Comparison of ENCODE assay signal across 20 mouse cellular contexts in genomic region chr1:119247117-119247516, GRCm38 (mm10).
A peak's percentile ranks its signal among the peaks of the same experiment; 100 is the strongest.
DNase-seq lines count a peak whose midpoint lies in the region.
"Had no signal": no experiment of that assay in that cellular context is flagged by ENCODE, and none has a peak within 500 bp of the region (broad histone marks: within the 10 kb centered on the region; RNA-seq: fewer than 3 reads in every experiment).

No protein-coding gene starts in this region.

- 81% methylated on average over 3 of the region's 3 CpGs for WGBS in heart, embryonic 10.5 days
- 73% methylated on average over 3 of the region's 3 CpGs for WGBS in limb, embryonic 10.5 days

- no peaks in the 10 kb centered on the region for H3K4me1 ChIP-seq in heart, embryonic 10.5 days
- no peaks in the 10 kb centered on the region for H3K4me1 ChIP-seq in limb, embryonic 10.5 days
- H3K4me1 ChIP-seq: embryonic facial prominence, embryonic 13.5 days; embryonic facial prominence, embryonic 15.5 days; forebrain, embryonic 10.5 days; forebrain, embryonic 12.5 days had no signal

- no peaks in the 10 kb centered on the region for H3K36me3 ChIP-seq in heart, embryonic 10.5 days
- no peaks in the 10 kb centered on the region for H3K36me3 ChIP-seq in limb, embryonic 10.5 days
- H3K36me3 ChIP-seq: embryonic facial prominence, embryonic 13.5 days; embryonic facial prominence, embryonic 15.5 days; forebrain, embryonic 10.5 days; forebrain, embryonic 12.5 days had no signal

- H3K27me3 ChIP-seq in heart, embryonic 10.5 days (ENCODE audit: insufficient read depth, poor library complexity, severe bottlenecking): no peaks in the 10 kb centered on the region
- H3K27me3 ChIP-seq in limb, embryonic 10.5 days (ENCODE audit: low read depth, poor library complexity, severe bottlenecking): no peaks in the 10 kb centered on the region
- H3K27me3 ChIP-seq: embryonic facial prominence, embryonic 13.5 days; embryonic facial prominence, embryonic 15.5 days; forebrain, embryonic 12.5 days had no signal

- peak; percentile 93 for DNase-seq in heart, adult 11 months
- DNase-seq in heart, embryonic 10.5 days (ENCODE audit: low spot score): no peak
- peak; percentile 38 to 46 for DNase-seq in heart, adult 9 months (ENCODE audit: low spot score in 2 of 2)
- no peak for DNase-seq in heart, postnatal 25 days (ENCODE audit: low spot score)
- no peak for DNase-seq in limb, embryonic 10.5 days (ENCODE audit: low spot score)
- DNase-seq: adrenal gland, adult 2 months; adrenal gland, postnatal 10 days; adrenal gland, postnatal 25 days; cerebellum, adult 11 months; cerebellum, adult 18-20 months; cerebellum, adult 8-10 months; cerebellum, adult 9-11 months; cerebellum, postnatal 14 days; cerebellum, postnatal 36 days; embryo, embryonic 11 days had no signal

- no peak overlapping the region for H3K4me3 ChIP-seq in heart, embryonic 10.5 days
- no peak overlapping the region for H3K4me3 ChIP-seq in limb, embryonic 10.5 days
- H3K4me3 ChIP-seq: embryonic facial prominence, embryonic 13.5 days; embryonic facial prominence, embryonic 15.5 days; erythroblast, embryonic 14.5 days; forebrain, embryonic 10.5 days; forebrain, embryonic 12.5 days had no signal

- no peaks in the 10 kb centered on the region for H3K9me3 ChIP-seq in heart, embryonic 10.5 days
- H3K9me3 ChIP-seq in limb, embryonic 10.5 days (replicated peaks): no peaks in the 10 kb centered on the region
- H3K9me3 ChIP-seq: embryonic facial prominence, embryonic 13.5 days; embryonic facial prominence, embryonic 15.5 days; forebrain, embryonic 10.5 days; forebrain, embryonic 12.5 days had no signal

- no peak overlapping the region for H3K27ac ChIP-seq in heart, embryonic 10.5 days
- no peak overlapping the region for H3K27ac ChIP-seq in limb, embryonic 10.5 days
- H3K27ac ChIP-seq: embryonic facial prominence, embryonic 13.5 days; embryonic facial prominence, embryonic 15.5 days; forebrain, embryonic 10.5 days; forebrain, embryonic 12.5 days had no signal

- intact Hi-C loops in heart, postnatal 25 days (cut with DNase I): no loop called here

Comparison
In these comparisons a context has a peak if more than half of its experiments do, and no peak if none do; other contexts are left out.
1. DNase-seq: peak in heart, adult 11 months (single experiment) and heart, adult 9 months (2 of 2); none in heart, embryonic 10.5 days (single experiment), heart, postnatal 25 days (single experiment) and limb, embryonic 10.5 days (single experiment).